ENCODE assay signal across 24 mouse cellular contexts in genomic region chr11:117183299-117183698, GRCm38 (mm10).
"Had no signal": no experiment of that assay in that cellular context is flagged by ENCODE, and none has a peak within 500 bp of the region (broad histone marks: within the 10 kb centered on the region; RNA-seq: fewer than 3 reads in every experiment).

No protein-coding gene starts in this region.

- H3K27ac ChIP-seq: limb, embryonic 13.5 days; liver, embryonic 12.5 days; liver, embryonic 15.5 days; lung, embryonic 15.5 days; macrophage; midbrain, embryonic 13.5 days; neural tube, embryonic 12.5 days; neural tube, embryonic 15.5 days; stomach, postnatal 0 days had no signal

- H3K4me1 ChIP-seq: liver, embryonic 12.5 days; midbrain, embryonic 13.5 days had no signal

- H3K27me3 ChIP-seq: kidney, embryonic 15.5 days; lung, embryonic 15.5 days; midbrain, embryonic 13.5 days; neural tube, embryonic 12.5 days had no signal

- ATAC-seq: liver, embryonic 12.5 days; midbrain, embryonic 13.5 days; midbrain, embryonic 16.5 days had no signal

- DNase-seq: kidney, adult 8-10 months; kidney, postnatal 10 days; kidney, postnatal 36 days; layer of hippocampus, adult 9-11 months; liver; lung, adult 18-20 months; right cerebral cortex, adult 18-20 months; right cerebral cortex, postnatal 14 days; right cerebral cortex, postnatal 4 days; thymus, adult 2 months; thymus, postnatal 14 days; thymus, postnatal 4 days had no signal

- H3K4me3 ChIP-seq: kidney, embryonic 15.5 days; limb, embryonic 10.5 days; limb, embryonic 13.5 days; liver, embryonic 12.5 days; liver, embryonic 15.5 days; lung, embryonic 15.5 days; midbrain, embryonic 13.5 days; neural tube, embryonic 12.5 days; neural tube, embryonic 15.5 days had no signal

- H3K4me2 ChIP-seq: kidney, embryonic 15.5 days; limb, embryonic 13.5 days; liver, embryonic 12.5 days; liver, embryonic 15.5 days; lung, embryonic 15.5 days; midbrain, embryonic 13.5 days; neural tube, embryonic 12.5 days; neural tube, embryonic 15.5 days had no signal

- H3K9ac ChIP-seq: kidney, embryonic 15.5 days; limb, embryonic 13.5 days; liver, embryonic 12.5 days; liver, embryonic 15.5 days; lung, embryonic 15.5 days; midbrain, embryonic 13.5 days; neural tube, embryonic 12.5 days; neural tube, embryonic 15.5 days had no signal

- H3K36me3 ChIP-seq: kidney, embryonic 15.5 days; limb, embryonic 10.5 days; limb, embryonic 13.5 days; liver, embryonic 12.5 days; liver, embryonic 15.5 days; lung, embryonic 15.5 days; midbrain, embryonic 13.5 days; neural tube, embryonic 12.5 days; neural tube, embryonic 15.5 days had no signal

- H3K9me3 ChIP-seq: liver, embryonic 15.5 days; lung, embryonic 15.5 days had no signal
